Mouse (Mus musculus): ENCODE measurements around the gene Prex1. TPM values are rescaled to one million over a fixed set of nuclear protein-coding genes. Genes with fewer than 3 reads are reported as not detected.
"Not testable (repeated sequence)": the region's sequence is repeated elsewhere in the genome, so short reads cannot be mapped to it uniquely, and the experiment has no call there.

Gene Prex1
- polyA plus RNA-seq, 1 experiment = 38.8 TPM

DNA sequence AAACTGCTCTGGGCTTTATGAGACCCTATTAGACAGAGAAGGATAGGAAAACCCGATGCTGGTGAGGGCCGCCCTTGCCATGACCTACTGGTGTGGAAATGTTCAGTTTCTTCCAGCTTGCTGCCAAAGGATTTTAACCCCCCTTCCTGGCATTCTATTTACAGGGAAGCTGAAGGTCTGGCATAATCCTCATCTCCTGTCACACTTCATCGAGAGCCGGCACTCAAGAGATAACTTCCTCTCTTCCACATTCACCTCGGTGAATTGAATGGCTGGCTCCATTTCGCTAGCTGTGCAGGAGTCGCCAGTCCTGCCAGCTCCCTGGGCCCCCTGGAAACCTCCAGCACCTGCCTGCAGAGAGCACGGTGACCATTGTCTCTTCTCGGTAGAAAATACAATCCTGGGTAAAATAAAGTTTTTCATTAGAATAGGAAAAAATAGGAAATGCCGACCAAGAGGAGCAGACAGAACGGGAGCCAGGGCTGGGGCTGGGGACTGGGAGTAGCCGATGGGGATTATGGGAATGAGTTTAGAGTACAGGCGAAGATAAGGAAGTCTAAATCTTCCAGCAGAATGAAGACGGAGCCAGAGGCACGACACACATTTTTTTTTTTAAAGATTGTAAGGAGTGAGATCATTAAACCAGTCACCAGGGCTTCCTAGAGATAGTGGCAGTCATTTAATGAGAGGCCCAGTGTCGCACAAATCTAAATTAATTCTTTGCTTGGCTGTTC lies 191.6 kb downstream of the Prex1 start:
- Histone ChIP-seq H3K4me1 (ENCODE audit: control insufficient read depth, insufficient read depth, low read length) (no peaks in the 10 kb centered on the region), H3K4me3 (replicated peaks; ENCODE audit: control insufficient read depth, low read depth, low read length) (no peak overlapping the region), H3K27ac (ENCODE audit: control insufficient read depth, insufficient read depth, low read depth, low read length, poor library complexity) (no peak overlapping the region)
- TF ChIP-seq POLR2A (IDR thresholded peaks at IDR 0.05; ENCODE audit: borderline replicate concordance, control insufficient read depth, low read depth, low read length) (no peak), CTCF (IDR thresholded peaks at IDR 0.05; ENCODE audit: control insufficient read depth, insufficient read depth, low read length) (no peak)
- WGBS = 57% methylated on average over 16 of the region's 16 CpGs

DNA sequence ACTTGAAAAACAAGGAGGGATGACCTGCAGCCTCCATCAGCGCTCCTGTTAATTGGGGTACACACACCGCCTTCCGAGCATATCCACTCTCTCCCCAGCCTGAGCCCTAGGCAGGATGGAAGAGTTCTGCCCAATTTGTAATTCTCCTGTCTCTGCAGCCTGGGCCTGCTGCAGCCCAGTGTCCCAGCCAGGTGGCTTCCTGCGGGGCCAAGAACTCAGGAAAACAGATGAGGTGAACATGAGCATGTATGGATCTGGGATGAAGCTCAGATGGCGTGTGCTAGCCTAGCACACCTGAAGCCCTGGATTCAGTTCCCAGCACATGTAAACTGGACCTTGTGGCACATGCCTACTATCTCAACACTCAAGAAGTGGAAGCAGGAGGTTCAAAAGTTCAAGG lies 192.2 kb downstream of the Prex1 start:
- TF ChIP-seq POLR2A (IDR thresholded peaks at IDR 0.05; ENCODE audit: borderline replicate concordance, control insufficient read depth, low read depth, low read length) = no peak
- no peak for TF ChIP-seq CTCF (IDR thresholded peaks at IDR 0.05; ENCODE audit: control insufficient read depth, insufficient read depth, low read length)
- 87% methylated on average over 5 of the region's 5 CpGs for WGBS
- Histone ChIP-seq H3K4me3 (replicated peaks; ENCODE audit: control insufficient read depth, low read depth, low read length) (no peak overlapping the region), H3K27ac (ENCODE audit: control insufficient read depth, insufficient read depth, low read depth, low read length, poor library complexity) (no peak overlapping the region), H3K4me1 (ENCODE audit: control insufficient read depth, insufficient read depth, low read length) (no peaks in the 10 kb centered on the region; the same call in 1 of the 2 replicates)

DNA sequence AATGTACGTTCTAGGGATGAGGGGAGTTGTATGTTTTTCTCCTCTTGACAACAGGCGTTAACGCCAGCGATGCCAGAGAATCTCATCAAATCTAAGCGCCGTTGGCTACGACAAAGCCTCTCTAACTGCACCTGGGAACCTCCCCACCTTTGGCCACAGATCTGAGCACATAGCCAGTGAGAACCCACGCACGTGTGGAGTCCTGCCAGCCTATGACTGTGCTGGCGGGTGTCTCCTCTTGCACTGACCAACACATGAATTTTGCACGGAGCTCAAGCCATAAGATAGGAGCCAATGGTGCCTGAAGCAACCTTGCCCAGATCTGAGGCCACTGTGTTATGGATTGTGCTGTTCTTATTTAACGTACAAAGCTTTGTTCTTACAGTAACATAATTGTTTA lies 193.1 kb downstream of the Prex1 start:
- Histone ChIP-seq H3K4me3 (replicated peaks; ENCODE audit: control insufficient read depth, low read depth, low read length) (no peak overlapping the region), H3K4me1 (ENCODE audit: control insufficient read depth, insufficient read depth, low read length) (peaks cover 2% of the 10 kb centered on the region; the same call in 1 of the 2 replicates), H3K27ac (ENCODE audit: control insufficient read depth, insufficient read depth, low read depth, low read length, poor library complexity) (no peak overlapping the region)
- TF ChIP-seq CTCF (IDR thresholded peaks at IDR 0.05; ENCODE audit: control insufficient read depth, insufficient read depth, low read length) (no peak), POLR2A (IDR thresholded peaks at IDR 0.05; ENCODE audit: borderline replicate concordance, control insufficient read depth, low read depth, low read length) (no peak)
- 85% methylated on average over 12 of the region's 12 CpGs for WGBS

DNA sequence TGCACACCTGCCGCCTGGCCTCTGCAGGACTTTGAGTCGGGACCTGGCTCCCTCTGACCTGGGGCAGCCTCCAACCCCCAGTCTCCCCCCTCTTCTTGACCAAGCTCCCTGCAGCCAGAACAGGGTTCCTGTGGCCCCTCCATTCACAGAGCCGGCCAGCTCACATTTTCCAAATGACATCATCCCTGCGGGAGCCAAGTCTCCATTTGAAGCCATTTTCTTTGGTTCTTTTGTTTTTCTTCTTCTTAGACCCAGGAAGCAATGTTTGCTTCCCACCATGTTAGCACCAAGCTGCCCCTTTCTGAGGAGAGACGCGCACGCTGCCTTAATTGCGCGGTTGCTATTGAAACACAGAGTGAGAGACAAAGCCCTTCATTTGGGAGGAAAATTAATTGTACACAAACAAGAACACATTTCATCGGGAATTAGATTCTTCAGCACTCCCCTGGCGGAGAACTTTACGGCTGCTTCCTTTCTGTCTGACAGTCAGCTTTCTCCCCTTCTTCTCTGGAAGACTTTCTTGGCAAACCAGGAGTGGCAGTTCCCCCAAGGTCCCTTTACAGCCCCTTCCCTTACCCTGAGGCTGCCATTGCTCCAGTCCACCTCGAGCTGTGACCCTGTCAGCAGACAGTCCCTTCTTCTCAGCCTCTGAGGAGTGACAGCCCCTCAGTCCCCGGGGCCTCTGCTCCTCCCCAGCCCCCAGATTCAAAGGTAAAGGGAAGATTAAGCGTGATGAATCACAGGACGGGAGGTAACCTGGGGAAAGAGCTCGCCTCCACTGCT lies 196.0 kb downstream of the Prex1 start:
- H3K4me1 ChIP-seq (ENCODE audit: control insufficient read depth, insufficient read depth, low read length); H3K4me3 ChIP-seq (replicated peaks; ENCODE audit: control insufficient read depth, low read depth, low read length); H3K27ac ChIP-seq (ENCODE audit: control insufficient read depth, insufficient read depth, low read depth, low read length, poor library complexity): not testable (repeated sequence)
- 59% methylated on average over 14 of the region's 17 CpGs for WGBS

- no peak overlapping the region for H3K4me3 ChIP-seq (replicated peaks; ENCODE audit: control insufficient read depth, low read depth, low read length)
- H3K4me1 ChIP-seq (ENCODE audit: control insufficient read depth, insufficient read depth, low read length) = peaks cover 2% of the 10 kb centered on the region; the same call in 1 of the 2 replicates
- WGBS = 42% methylated on average over 6 of the region's 6 CpGs
- TF ChIP-seq POLR2A (IDR thresholded peaks at IDR 0.05; ENCODE audit: borderline replicate concordance, control insufficient read depth, low read depth, low read length) (no peak), CTCF (IDR thresholded peaks at IDR 0.05; ENCODE audit: control insufficient read depth, insufficient read depth, low read length) (no peak)
- no peak overlapping the region for H3K27ac ChIP-seq (ENCODE audit: control insufficient read depth, insufficient read depth, low read depth, low read length, poor library complexity)
Measured at GRCm38 (mm10) chr2:166516818-166517353, 196.7 kb downstream of the Prex1 start.

Other genes with a start within 250 kb of the Prex1 start
- 2.6 and 6.6 TPM in 2 replicates for gene Trp53rkb, start 78.7 kb upstream of the Prex1 start, polyA plus RNA-seq (2011; ENCODE audit: insufficient read depth, insufficient read length, low replicate concordance, missing spikeins)
- gene Arfgef2, start 91.8 kb upstream of the Prex1 start, polyA plus RNA-seq (2011; ENCODE audit: insufficient read depth, insufficient read length, low replicate concordance, missing spikeins) = 5.4 and 18.3 TPM in 2 replicates
- 22.0 and 39.0 TPM in 2 replicates for gene Cse1l, start 192.2 kb upstream of the Prex1 start, polyA plus RNA-seq (2011; ENCODE audit: insufficient read depth, insufficient read length, low replicate concordance, missing spikeins)

All from bone marrow, adult 2 months (tissue).